Mouse (Mus musculus) C2C12 (cell line): ENCODE measurements around the gene Gla. TPM values are rescaled to one million over a fixed set of nuclear protein-coding genes. Genes with fewer than 3 reads are reported as not detected.

ENCODE experiments used
- H3K27me3 ChIP-seq: one replicate; pipeline ENCODE4 v1.6.1; 2011; ENCODE audit not compliant: control insufficient read depth, insufficient read depth, insufficient read length
- H3K36me3 ChIP-seq: one replicate; pipeline ENCODE4 v1.6.1; 2011; ENCODE audit not compliant: control insufficient read depth, insufficient read depth
- H3K4me3 ChIP-seq: one replicate; pipeline ENCODE4 v1.5.1; 2011; ENCODE audit warnings: mild to moderate bottlenecking, control low read depth; ENCODE audit not compliant: poor library complexity, insufficient read depth, severe bottlenecking
- H3K79me2 ChIP-seq: one replicate; pipeline ENCODE4 v1.6.1; 2011; ENCODE audit not compliant: control insufficient read depth, insufficient read depth
- H3K79me3 ChIP-seq: one replicate; pipeline ENCODE4 v1.6.1; 2011; ENCODE audit warnings: low read depth, control low read depth
- H3ac ChIP-seq: one replicate; pipeline ENCODE3; 2011; ENCODE audit warnings: low read depth; ENCODE audit not compliant: control insufficient read depth, insufficient read length
- CEBPB ChIP-seq: IDR thresholded peaks from one replicate; pipeline ENCODE4 v1.6.1; 2011; ENCODE audit warnings: low read depth, mild to moderate bottlenecking, control low read depth, moderate library complexity
- CTCF ChIP-seq: IDR thresholded peaks from one replicate; pipeline ENCODE4 v1.5.1; 2011; ENCODE audit not compliant: control insufficient read depth, insufficient read depth, insufficient read length
- FOSL1 ChIP-seq: IDR thresholded peaks from one replicate; pipeline ENCODE4 v1.8.0; 2011; ENCODE audit warnings: mild to moderate bottlenecking, low read length; ENCODE audit not compliant: poor library complexity, insufficient read depth, severe bottlenecking
- MAX ChIP-seq: IDR thresholded peaks from one replicate; pipeline ENCODE4 v1.6.1; 2011; ENCODE audit warnings: mild to moderate bottlenecking, control low read depth
- MYOD1 ChIP-seq: IDR thresholded peaks from one replicate; pipeline ENCODE4 v1.6.1; 2011; ENCODE audit warnings: low read depth; ENCODE audit not compliant: control insufficient read depth, insufficient read length
- MYOG ChIP-seq: IDR thresholded peaks from one replicate; pipeline ENCODE4 v1.6.1; 2011; ENCODE audit not compliant: control insufficient read depth, insufficient read length; ENCODE audit errors: extremely low read depth
- USF1 ChIP-seq: IDR thresholded peaks from one replicate; pipeline ENCODE4 v1.6.1; 2011; ENCODE audit warnings: low read depth, mild to moderate bottlenecking, control low read depth, moderate library complexity
- long read RNA-seq, 2 experiments: library from polyadenylated mRNA; unstranded; transcript quantifications; one replicate each; pipeline ENCODE4 v2.0.0; 2019 to 2020
- polyA plus RNA-seq: library from polyadenylated mRNA; unstranded; fragments of >200 nt; fragmentation: generic; extraction: Trizol; gene quantifications from one replicate; pipeline ENCODE4 v1.2.1, GENCODE M21; 2012; ENCODE audit warnings: missing spikeins

Gla gene
- 6.4 TPM for polyA plus RNA-seq
- long read RNA-seq, experiment 1, transcript Gla-201 (7 exons, 3,172 nt): major isoform, 9 of 10 reads
- long read RNA-seq, experiment 1, partial matches to known transcripts: 0 of 10 reads
- long read RNA-seq, experiment 1, other reads (novel, unspliced or antisense): 1 of 10 reads
- long read RNA-seq, experiment 2, transcript Gla-201 (7 exons, 3,172 nt): major isoform, 6 of 8 reads
- long read RNA-seq, experiment 2, partial matches to known transcripts: 0 of 8 reads
- long read RNA-seq, experiment 2, other reads (novel, unspliced or antisense): 2 of 8 reads

- H3K4me3 ChIP-seq: peak within 1 kb of the TSS; percentile 48
Observed at GRCm38 (mm10) chrX:134600659-134601379, at the start of gene Gla, which contains the start of gene Hnrnph2. TSS of gene Gla (minus strand) at chrX:134601125. TSS of gene Hnrnph2 (plus strand) at chrX:134601179.

GRCm38 (mm10) chrX:134648031-134648692 is 47.2 kb upstream of the Gla start:
- no peaks in the 10 kb centered on the region for H3K79me2 ChIP-seq
- H3K79me3 ChIP-seq: no peaks in the 10 kb centered on the region
- no peak overlapping the region for H3ac ChIP-seq
- no peak for TF ChIP-seq MYOD1
- no peak for TF ChIP-seq MYOG
- TF ChIP-seq FOSL1: no peak
- TF ChIP-seq MAX: no peak
- no peak for TF ChIP-seq CEBPB
- TF ChIP-seq USF1: no peak
- H3K36me3 ChIP-seq: no peaks in the 10 kb centered on the region
- no peak overlapping the region for H3K4me3 ChIP-seq
- H3K27me3 ChIP-seq: no peaks in the 10 kb centered on the region

More at GRCm38 (mm10) chrX:134600659-134601379, at the start of gene Gla, which contains the start of gene Hnrnph2:
- TF ChIP-seq USF1 (peak; percentile 99), FOSL1 (no peak), CTCF (no peak), CEBPB (no peak)
- Histone ChIP-seq H3ac (peak within 1 kb of the TSS; percentile 67), H3K79me3 (peaks cover 38% of the 10 kb centered on the region), H3K79me2 (peaks cover 55% of the 10 kb centered on the region), H3K27me3 (no peaks in the 10 kb centered on the region), H3K36me3 (peaks cover 6% of the 10 kb centered on the region)

GRCm38 (mm10) chrX:134647421-134647820 is 46.5 kb upstream of the Gla start:
- no peak overlapping the region for H3K4me3 ChIP-seq
- no peaks in the 10 kb centered on the region for H3K79me3 ChIP-seq
- H3ac ChIP-seq: no peak overlapping the region
- TF ChIP-seq USF1 (no peak), MYOD1 (no peak), MYOG (no peak), CEBPB (no peak), CTCF (no peak)
- H3K79me2 ChIP-seq: no peaks in the 10 kb centered on the region
- no peaks in the 10 kb centered on the region for H3K27me3 ChIP-seq
- no peaks in the 10 kb centered on the region for H3K36me3 ChIP-seq

- no peaks in the 10 kb centered on the region for H3K79me2 ChIP-seq
- no peak for TF ChIP-seq CTCF
- TF ChIP-seq CEBPB: no peak
- TF ChIP-seq MYOG: no peak
- no peak for TF ChIP-seq USF1
- TF ChIP-seq FOSL1: no peak
- no peak for TF ChIP-seq MAX
- no peak for TF ChIP-seq MYOD1
Observed at GRCm38 (mm10) chrX:134646338-134646737, 45.4 kb upstream of the Gla start.

GRCm38 (mm10) chrX:134641000-134641760 is 40.3 kb upstream of the Gla start:
- TF ChIP-seq CTCF: no peak
- no peak for TF ChIP-seq MYOG
- TF ChIP-seq FOSL1: no peak
- TF ChIP-seq USF1: no peak
- TF ChIP-seq CEBPB: no peak
- no peak for TF ChIP-seq MAX
- TF ChIP-seq MYOD1: no peak
- Histone ChIP-seq H3K27me3 (no peaks in the 10 kb centered on the region), H3K79me3 (no peaks in the 10 kb centered on the region), H3K79me2 (no peaks in the 10 kb centered on the region), H3K36me3 (no peaks in the 10 kb centered on the region), H3K4me3 (no peak overlapping the region), H3ac (no peak overlapping the region)

More at GRCm38 (mm10) chrX:134646338-134646737, 45.4 kb upstream of the Gla start:
- Histone ChIP-seq H3K27me3 (no peaks in the 10 kb centered on the region), H3K79me3 (no peaks in the 10 kb centered on the region), H3ac (no peak overlapping the region), H3K4me3 (no peak overlapping the region), H3K36me3 (no peaks in the 10 kb centered on the region)
